Mouse (Mus musculus): Measurements from ENCODE around the gene Gnmt. TPM values are rescaled to one million over a fixed set of nuclear protein-coding genes. Genes with fewer than 3 reads are reported as not detected.

The Gnmt gene
- total RNA-seq (2014; rRNA removed) (0.25 and 1.2 TPM in 2 replicates), polyA plus RNA-seq (2015; fragmentation: Nextera tagmentation; extraction: Ambion mirVana) (5.6 and 6.4 TPM in 2 replicates)

- Histone ChIP-seq H3K4me2 (ENCODE audit: low read depth, low read length) (peak within 1 kb of the TSS; percentile 38), H3K9ac (replicated peaks; ENCODE audit: low read length) (0 out of 2 replicates have a peak within 1 kb of the TSS, but pooled peaks have one; percentile 35)
- TF ChIP-seq CTCF (IDR thresholded peaks at IDR 0.05; ENCODE audit: low read depth), result no peak
These were observed at the start of gene Gnmt for GRCm38 (mm10) chr17:46728904-46729318. Gene Gnmt (minus strand): TSS chr17:46729168.

GRCm38 (mm10) chr17:46776087-46776486, 47.1 kb upstream of the Gnmt start:
- Histone ChIP-seq H3K4me2 (ENCODE audit: low read depth, low read length) (no peak overlapping the region), H3K9ac (replicated peaks; ENCODE audit: low read length) (no peak overlapping the region), H3K27ac (no peak overlapping the region), H3K27me3 (ENCODE audit: insufficient read depth, low read length) (no peaks in the 10 kb centered on the region), H3K4me1 (ENCODE audit: insufficient read depth, low read length) (no peaks in the 10 kb centered on the region; the same call in 1 of the 2 replicates), H3K4me3 (ENCODE audit: low read length) (no peak overlapping the region), H3K9me3 (ENCODE audit: low read length) (no peaks in the 10 kb centered on the region), H3K36me3 (ENCODE audit: insufficient read depth, low read length) (peaks cover 49% of the 10 kb centered on the region)
- no peak for ATAC-seq
- DNase-seq (ENCODE audit: low spot score), result no peak
- TF ChIP-seq CTCF (IDR thresholded peaks at IDR 0.05; ENCODE audit: low read depth), result no peak
- WGBS, result 88% methylated on average over 3 of the region's 3 CpGs

More at GRCm38 (mm10) chr17:46728904-46729318, at the start of gene Gnmt:
- Histone ChIP-seq H3K36me3 (ENCODE audit: insufficient read depth, low read length) (no peaks in the 10 kb centered on the region; the same call in 1 of the 2 replicates), H3K4me3 (ENCODE audit: low read length) (peak within 1 kb of the TSS; percentile 14; the same call in 1 of the 2 replicates), H3K9me3 (ENCODE audit: low read length) (no peaks in the 10 kb centered on the region), H3K27ac (no peak within 1 kb of the TSS), H3K27me3 (ENCODE audit: insufficient read depth, low read length) (no peaks in the 10 kb centered on the region; the same call in 1 of the 2 replicates), H3K4me1 (ENCODE audit: insufficient read depth, low read length) (no peaks in the 10 kb centered on the region)
- peak; percentile 39 for ATAC-seq
- DNase-seq (ENCODE audit: low spot score), result no peak
- 17% methylated on average over 24 of the region's 24 CpGs for whole genome bisulfite sequencing

- Histone ChIP-seq H3K27me3 (ENCODE audit: insufficient read depth, low read length) (no peaks in the 10 kb centered on the region), H3K9me3 (ENCODE audit: low read length) (no peaks in the 10 kb centered on the region), H3K4me1 (ENCODE audit: insufficient read depth, low read length) (no peaks in the 10 kb centered on the region; the same call in 1 of the 2 replicates), H3K36me3 (ENCODE audit: insufficient read depth, low read length) (peaks cover 49% of the 10 kb centered on the region), H3K27ac (no peak overlapping the region), H3K4me3 (ENCODE audit: low read length) (no peak overlapping the region), H3K9ac (replicated peaks; ENCODE audit: low read length) (no peak overlapping the region), H3K4me2 (ENCODE audit: low read depth, low read length) (no peak overlapping the region)
- DNase-seq (ENCODE audit: low spot score) (no peak), ATAC-seq (no peak)
- WGBS, result 96% methylated on average over 9 of the region's 9 CpGs
- TF ChIP-seq CTCF (IDR thresholded peaks at IDR 0.05; ENCODE audit: low read depth), result no peak
These were observed 46.1 kb upstream of the Gnmt start for GRCm38 (mm10) chr17:46775070-46775469.

- no peaks in the 10 kb centered on the region for H3K27me3 ChIP-seq (ENCODE audit: insufficient read depth, low read length)
- WGBS, result 25% methylated on average over 2 of the region's 2 CpGs
- H3K9me3 ChIP-seq (ENCODE audit: low read length), result no peaks in the 10 kb centered on the region
- no peak overlapping the region for H3K9ac ChIP-seq (replicated peaks; ENCODE audit: low read length)
- H3K4me3 ChIP-seq (ENCODE audit: low read length), result no peak overlapping the region
- H3K27ac ChIP-seq, result peak overlapping the region; percentile 45; the same call in 1 of the 2 replicates
- TF ChIP-seq CTCF (IDR thresholded peaks at IDR 0.05; ENCODE audit: low read depth), result no peak
- H3K4me1 ChIP-seq (ENCODE audit: insufficient read depth, low read length), result no peaks in the 10 kb centered on the region; the same call in 1 of the 2 replicates
- no peak for DNase-seq (ENCODE audit: low spot score)
- no peak overlapping the region for H3K4me2 ChIP-seq (ENCODE audit: low read depth, low read length)
- H3K36me3 ChIP-seq (ENCODE audit: insufficient read depth, low read length), result peaks cover 41% of the 10 kb centered on the region
- ATAC-seq, result no peak
These were observed 45.1 kb upstream of the Gnmt start for GRCm38 (mm10) chr17:46774131-46774472.

- ATAC-seq (0 out of 2 replicates have a peak, but pooled peaks have one; percentile 28), DNase-seq (ENCODE audit: low spot score) (peak; percentile 37)
- Histone ChIP-seq H3K9me3 (ENCODE audit: low read length) (no peaks in the 10 kb centered on the region), H3K27ac (peak overlapping the region; percentile 70), H3K9ac (replicated peaks; ENCODE audit: low read length) (peak overlapping the region; percentile 68), H3K4me2 (ENCODE audit: low read depth, low read length) (peak overlapping the region; percentile 98), H3K27me3 (ENCODE audit: insufficient read depth, low read length) (no peaks in the 10 kb centered on the region), H3K36me3 (ENCODE audit: insufficient read depth, low read length) (peaks cover 36% of the 10 kb centered on the region), H3K4me1 (ENCODE audit: insufficient read depth, low read length) (no peaks in the 10 kb centered on the region; the same call in 1 of the 2 replicates), H3K4me3 (ENCODE audit: low read length) (peak overlapping the region; percentile 67)
- peak; percentile 51 for TF ChIP-seq CTCF (IDR thresholded peaks at IDR 0.05; ENCODE audit: low read depth)
- WGBS, result 6% methylated on average over 20 of the region's 20 CpGs
These were observed 44.5 kb upstream of the Gnmt start for GRCm38 (mm10) chr17:46773278-46774130.

- ATAC-seq (peak; percentile 94), DNase-seq (ENCODE audit: low spot score) (peak; percentile 92)
- 0% methylated on average over 50 of the region's 50 CpGs for WGBS
- peak within 1 kb of the TSS; percentile 67 for H3K4me3 ChIP-seq (ENCODE audit: low read length)
- no peaks in the 10 kb centered on the region for H3K27me3 ChIP-seq (ENCODE audit: insufficient read depth, low read length)
- no peaks in the 10 kb centered on the region for H3K9me3 ChIP-seq (ENCODE audit: low read length)
- H3K4me2 ChIP-seq (ENCODE audit: low read depth, low read length), result peak within 1 kb of the TSS; percentile 98
- TF ChIP-seq CTCF (IDR thresholded peaks at IDR 0.05; ENCODE audit: low read depth), result no peak
- peak within 1 kb of the TSS; percentile 70 for H3K27ac ChIP-seq
- H3K9ac ChIP-seq (replicated peaks; ENCODE audit: low read length), result peak within 1 kb of the TSS; percentile 68
- H3K4me1 ChIP-seq (ENCODE audit: insufficient read depth, low read length), result no peaks in the 10 kb centered on the region; the same call in 1 of the 2 replicates
- peaks cover 27% of the 10 kb centered on the region for H3K36me3 ChIP-seq (ENCODE audit: insufficient read depth, low read length)
These were observed 43.7 kb upstream of the Gnmt start, which contains the start of gene 2310039H08Rik for GRCm38 (mm10) chr17:46772404-46773277. Gene 2310039H08Rik (plus strand): TSS chr17:46772635.
